In the genomic region with DNA sequence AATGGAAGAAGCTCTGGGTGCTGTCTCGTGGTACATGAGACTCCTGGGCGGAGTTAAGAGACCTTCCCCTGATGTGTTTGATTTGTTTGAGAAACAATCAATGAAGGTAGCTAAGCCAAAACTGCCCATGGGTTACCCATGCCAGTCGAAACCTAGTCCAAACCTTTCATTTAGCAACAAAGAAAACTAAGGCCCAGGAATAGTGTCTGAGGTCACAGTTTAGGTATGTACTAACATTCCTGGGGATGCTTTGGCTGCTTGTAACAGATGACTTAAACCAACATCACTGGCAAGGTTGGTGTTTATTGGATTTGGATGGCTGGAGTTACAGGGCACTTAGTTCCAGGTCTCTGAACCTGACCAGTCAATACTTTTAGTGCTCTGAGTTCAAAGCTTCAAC, we compare ENCODE assay signal across 27 mouse cellular contexts.
"Had no signal": no experiment of that assay in that cellular context is flagged by ENCODE, and none has a peak within 500 bp of the region (broad histone marks: within the 10 kb centered on the region; RNA-seq: fewer than 3 reads in every experiment).

No protein-coding gene starts in this region.

- H3K4me3 ChIP-seq: embryonic facial prominence, embryonic 10.5 days; embryonic facial prominence, embryonic 12.5 days; embryonic facial prominence, embryonic 13.5 days; embryonic facial prominence, embryonic 15.5 days; erythroblast, embryonic 14.5 days; forebrain, embryonic 10.5 days; forebrain, embryonic 12.5 days; forebrain, embryonic 13.5 days; forebrain, embryonic 15.5 days; gastrocnemius, adult 2 months had no signal

- H3K27me3 ChIP-seq: embryonic facial prominence, embryonic 13.5 days; embryonic facial prominence, embryonic 15.5 days; forebrain, embryonic 12.5 days; forebrain, embryonic 13.5 days; forebrain, embryonic 15.5 days had no signal

- H3K4me1 ChIP-seq: embryonic facial prominence, embryonic 12.5 days; embryonic facial prominence, embryonic 15.5 days; forebrain, embryonic 10.5 days; forebrain, embryonic 12.5 days; forebrain, embryonic 13.5 days; forebrain, embryonic 15.5 days had no signal

- H3K27ac ChIP-seq: embryonic facial prominence, embryonic 10.5 days; embryonic facial prominence, embryonic 12.5 days; embryonic facial prominence, embryonic 13.5 days; embryonic facial prominence, embryonic 15.5 days; forebrain, embryonic 10.5 days; forebrain, embryonic 12.5 days; forebrain, embryonic 13.5 days; forebrain, embryonic 15.5 days; gastrocnemius, adult 2 months had no signal

- ATAC-seq: forebrain, embryonic 13.5 days; forebrain, embryonic 14.5 days; forebrain, embryonic 15.5 days; forebrain, embryonic 16.5 days; forebrain, postnatal 0 days had no signal

- H3K9ac ChIP-seq: embryonic facial prominence, embryonic 12.5 days; embryonic facial prominence, embryonic 13.5 days; embryonic facial prominence, embryonic 15.5 days; forebrain, embryonic 12.5 days; forebrain, embryonic 13.5 days; forebrain, embryonic 15.5 days; forebrain, postnatal 0 days had no signal

- H3K36me3 ChIP-seq: embryonic facial prominence, embryonic 10.5 days; embryonic facial prominence, embryonic 12.5 days; embryonic facial prominence, embryonic 13.5 days; embryonic facial prominence, embryonic 15.5 days; forebrain, embryonic 10.5 days; forebrain, embryonic 12.5 days; forebrain, embryonic 15.5 days had no signal

- H3K9me3 ChIP-seq: embryonic facial prominence, embryonic 10.5 days; embryonic facial prominence, embryonic 12.5 days; embryonic facial prominence, embryonic 13.5 days; embryonic facial prominence, embryonic 15.5 days; forebrain, embryonic 10.5 days; forebrain, embryonic 12.5 days; forebrain, embryonic 13.5 days; forebrain, embryonic 15.5 days had no signal

- H3K4me2 ChIP-seq: embryonic facial prominence, embryonic 12.5 days; embryonic facial prominence, embryonic 13.5 days; embryonic facial prominence, embryonic 15.5 days; forebrain, embryonic 12.5 days; forebrain, embryonic 13.5 days; forebrain, embryonic 15.5 days had no signal

- DNase-seq: cerebellum, adult 2 months; cerebellum, adult 8-10 months; cerebellum, adult 9-10 months; cerebellum, adult 9-11 months; cerebellum, postnatal 10 days; cerebellum, postnatal 14 days; cerebellum, postnatal 25 days; cerebellum, postnatal 36 days; embryo, embryonic 11 days; forebrain, postnatal 0 days; gastrocnemius, adult 2 months; gastrocnemius, postnatal 10 days; gastrocnemius, postnatal 14 days; gastrocnemius, postnatal 25 days; gastrocnemius, postnatal 36 days; heart, adult 18-20 months had no signal
